In genomic region chr5:123377120-123377955, GRCm38 (mm10) we compare ENCODE assay signal across 7 mouse cellular contexts. TPM values are rescaled to one million over a fixed set of nuclear protein-coding genes. Genes with fewer than 3 reads are reported as not detected.
DNase-seq lines count a peak whose midpoint lies in the region; ATAC-seq and TF ChIP-seq lines count a peak whose summit lies in the region.

No protein-coding gene starts in this region.

- no peaks in the 10 kb centered on the region for H3K9me3 ChIP-seq in heart, embryonic 16.5 days (replicated peaks; ENCODE audit: control insufficient read depth, low read length)
- H3K9me3 ChIP-seq in lung, embryonic 14.5 days (ENCODE audit: low read depth, low read length) = no peaks in the 10 kb centered on the region

- no peak overlapping the region for H3K4me3 ChIP-seq in brown adipose tissue, adult 24 weeks (ENCODE audit: insufficient read depth, low read depth, low read length)
- H3K4me3 ChIP-seq in heart, embryonic 16.5 days (ENCODE audit: low read length) = no peak overlapping the region
- no peak overlapping the region for H3K4me3 ChIP-seq in lung, embryonic 14.5 days (ENCODE audit: low read depth, low read length)

- H3K4me2 ChIP-seq in heart, embryonic 16.5 days (ENCODE audit: low read depth, low read length) = peak overlapping the region; percentile 15; the same call in 1 of the 2 replicates
- peak overlapping the region; percentile 19 for H3K4me2 ChIP-seq in lung, embryonic 14.5 days

- WGBS in heart, embryonic 16.5 days = 49% methylated on average over 15 of the region's 15 CpGs
- WGBS in lung, embryonic 14.5 days = 59% methylated on average over 15 of the region's 15 CpGs

- peak; percentile 80 for DNase-seq in Muller cell, postnatal 12 days (ENCODE audit: inconsistent ontology term)
- DNase-seq in fibroblast of lung, adult 2 months (ENCODE audit: low read depth) = peak; percentile 76
- peak; percentile 83 for DNase-seq in layer of hippocampus, adult 11-12 months (ENCODE audit: low spot score)
- DNase-seq in lung, embryonic 14.5 days = peak; percentile 88
- peak; percentile 69 for DNase-seq in right cerebral cortex, postnatal 14 days

- peak; percentile 56 for ATAC-seq in heart, embryonic 16.5 days (replicated peaks; ENCODE audit: extremely low read depth, insufficient read depth, low FRiP score)
- peak; percentile 56 for ATAC-seq in lung, embryonic 14.5 days (ENCODE audit: insufficient read depth)

- TF ChIP-seq CTCF in lung, embryonic 14.5 days (IDR thresholded peaks at IDR 0.05; ENCODE audit: low read depth) = peak; percentile 96

- H3K36me3 ChIP-seq in heart, embryonic 16.5 days (ENCODE audit: control insufficient read depth, insufficient read depth) = peaks cover 6% of the 10 kb centered on the region
- peaks cover 18% of the 10 kb centered on the region for H3K36me3 ChIP-seq in lung, embryonic 14.5 days (ENCODE audit: insufficient read depth)

- H3K27ac ChIP-seq in brown adipose tissue, adult 24 weeks (replicated peaks; ENCODE audit: low read depth, low read length) = peak overlapping the region; percentile 43
- H3K27ac ChIP-seq in heart, embryonic 16.5 days (ENCODE audit: low read length) = peak overlapping the region; percentile 36; the same call in 1 of the 2 replicates
- H3K27ac ChIP-seq in lung, embryonic 14.5 days (ENCODE audit: low read depth) = peak overlapping the region; percentile 54; the same call in 1 of the 2 replicates

- peaks cover 8% of the 10 kb centered on the region; the same call in 1 of the 2 replicates for H3K4me1 ChIP-seq in brown adipose tissue, adult 24 weeks (ENCODE audit: control insufficient read depth, insufficient read depth, insufficient read length, low read length)
- peaks cover 19% of the 10 kb centered on the region for H3K4me1 ChIP-seq in heart, embryonic 16.5 days (ENCODE audit: control insufficient read depth, insufficient read depth, low read length)
- peaks cover 7% of the 10 kb centered on the region; the same call in 1 of the 2 replicates for H3K4me1 ChIP-seq in lung, embryonic 14.5 days (ENCODE audit: insufficient read depth)

- H3K9ac ChIP-seq in heart, embryonic 16.5 days (ENCODE audit: low read length) = no peak overlapping the region
- H3K9ac ChIP-seq in lung, embryonic 14.5 days = no peak overlapping the region

- H3K27me3 ChIP-seq in heart, embryonic 16.5 days (ENCODE audit: control insufficient read depth, insufficient read depth, low read length) = no peaks in the 10 kb centered on the region
- H3K27me3 ChIP-seq in lung, embryonic 14.5 days (ENCODE audit: insufficient read depth, low read length) = peaks cover 9% of the 10 kb centered on the region

RNA-seq across cellular contexts. Expression of gene Mlxip, which starts 17.3 kb away (rescaled TPM):
- 7.8 and 8.2 TPM in 2 replicates for polyA plus RNA-seq in brown adipose tissue, adult 24 weeks (2012; ENCODE audit: insufficient read depth, insufficient read length, missing spikeins)
- 12.3 and 12.4 TPM in 2 replicates for polyA plus RNA-seq in heart, embryonic 16.5 days (2015; fragmentation: Nextera tagmentation; extraction: Ambion mirVana)
- 27.3 and 27.7 TPM in 2 replicates for polyA plus RNA-seq in lung, embryonic 14.5 days (2014; fragmentation: Nextera tagmentation; extraction: Ambion mirVana)

RNA-seq across cellular contexts. Expression of gene Bcl7a, which starts 33.7 kb away (rescaled TPM):
- polyA plus RNA-seq in brown adipose tissue, adult 24 weeks (2012; ENCODE audit: insufficient read depth, insufficient read length, missing spikeins) = 9.7 and 9.8 TPM in 2 replicates
- 14.8 and 15.5 TPM in 2 replicates for polyA plus RNA-seq in heart, embryonic 16.5 days (2015; fragmentation: Nextera tagmentation; extraction: Ambion mirVana)
- polyA plus RNA-seq in lung, embryonic 14.5 days (2014; fragmentation: Nextera tagmentation; extraction: Ambion mirVana) = 24.9 and 25.0 TPM in 2 replicates
